Mouse (Mus musculus) spleen, postnatal 10 days (tissue): ENCODE data around the gene Rpl10.

Experiments
- DNase-seq, 2 experiments: peaks; one replicate each; pipeline ENCODE4 v3.0.0; 2021 to 2022; ENCODE audit warnings: low spot score in 2 of 2

Rpl10 gene

GRCm38 (mm10) chrX:74270062-74270901 is at the start of gene Rpl10:
Rpl10 (plus strand) TSS chrX:74270812.
- peak; percentile 73 to 88 for DNase-seq

- no peak for DNase-seq
Measured at GRCm38 (mm10) chrX:74230038-74230437, 40.6 kb upstream of the Rpl10 start.

- no peak for DNase-seq
Measured at GRCm38 (mm10) chrX:74233196-74233595, 37.4 kb upstream of the Rpl10 start.

- no peak for DNase-seq
Measured at GRCm38 (mm10) chrX:74240332-74240731, 30.3 kb upstream of the Rpl10 start.

- no peak for DNase-seq
Measured at GRCm38 (mm10) chrX:74243396-74243795, 27.2 kb upstream of the Rpl10 start.

- peak; percentile 37 to 72 for DNase-seq
Measured at GRCm38 (mm10) chrX:74243807-74244206, 26.8 kb upstream of the Rpl10 start.

- peak in 1 of 2 experiments; percentile 28 for DNase-seq
Measured at GRCm38 (mm10) chrX:74244614-74245083, 26.0 kb upstream of the Rpl10 start.

- no peak for DNase-seq
Measured at GRCm38 (mm10) chrX:74245107-74245506, 25.5 kb upstream of the Rpl10 start.

- DNase-seq: peak; percentile 41 to 78
Measured at GRCm38 (mm10) chrX:74245687-74246086, 24.9 kb upstream of the Rpl10 start.

- peak; percentile 58 to 85 for DNase-seq
Measured at GRCm38 (mm10) chrX:74246213-74246681, 24.4 kb upstream of the Rpl10 start.

GRCm38 (mm10) chrX:74246693-74247092 is 23.9 kb upstream of the Rpl10 start:
- DNase-seq: no peak

- peak; percentile 35 to 74 for DNase-seq
Measured at GRCm38 (mm10) chrX:74248651-74249050, 22.0 kb upstream of the Rpl10 start.

- DNase-seq: peak; percentile 52 to 71
Measured at GRCm38 (mm10) chrX:74249615-74250014, 21.0 kb upstream of the Rpl10 start, which contains the start of gene Flna. Flna (minus strand) TSS chrX:74249820.

- peak; percentile 73 to 90 for DNase-seq
Measured at GRCm38 (mm10) chrX:74254153-74254887, 16.3 kb upstream of the Rpl10 start, which contains the start of gene Emd. Emd (plus strand) TSS chrX:74254687.

- DNase-seq: peak in 1 of 2 experiments; percentile 25
Measured at GRCm38 (mm10) chrX:74254888-74255565, 15.6 kb upstream of the Rpl10 start.

- DNase-seq: no peak
Measured at GRCm38 (mm10) chrX:74257746-74258145, 12.9 kb upstream of the Rpl10 start.

- peak in 1 of 2 experiments; percentile 18 for DNase-seq
Measured at GRCm38 (mm10) chrX:74269736-74270061, 913 bp upstream of the Rpl10 start.

- peak; percentile 33 to 37 for DNase-seq
Measured at GRCm38 (mm10) chrX:74270902-74271551, 415 bp downstream of the Rpl10 start.

GRCm38 (mm10) chrX:74273422-74274322 is 3.1 kb downstream of the Rpl10 start:
- DNase-seq: no peak

- no peak for DNase-seq
Measured at GRCm38 (mm10) chrX:74277916-74278315, 7.3 kb downstream of the Rpl10 start.
